Mouse (Mus musculus): ENCODE measurements around the gene Mnt.
"Not testable (repeated sequence)": the region's sequence is repeated elsewhere in the genome, so short reads cannot be mapped to it uniquely, and the experiment has no call there.

The Mnt gene

DNA sequence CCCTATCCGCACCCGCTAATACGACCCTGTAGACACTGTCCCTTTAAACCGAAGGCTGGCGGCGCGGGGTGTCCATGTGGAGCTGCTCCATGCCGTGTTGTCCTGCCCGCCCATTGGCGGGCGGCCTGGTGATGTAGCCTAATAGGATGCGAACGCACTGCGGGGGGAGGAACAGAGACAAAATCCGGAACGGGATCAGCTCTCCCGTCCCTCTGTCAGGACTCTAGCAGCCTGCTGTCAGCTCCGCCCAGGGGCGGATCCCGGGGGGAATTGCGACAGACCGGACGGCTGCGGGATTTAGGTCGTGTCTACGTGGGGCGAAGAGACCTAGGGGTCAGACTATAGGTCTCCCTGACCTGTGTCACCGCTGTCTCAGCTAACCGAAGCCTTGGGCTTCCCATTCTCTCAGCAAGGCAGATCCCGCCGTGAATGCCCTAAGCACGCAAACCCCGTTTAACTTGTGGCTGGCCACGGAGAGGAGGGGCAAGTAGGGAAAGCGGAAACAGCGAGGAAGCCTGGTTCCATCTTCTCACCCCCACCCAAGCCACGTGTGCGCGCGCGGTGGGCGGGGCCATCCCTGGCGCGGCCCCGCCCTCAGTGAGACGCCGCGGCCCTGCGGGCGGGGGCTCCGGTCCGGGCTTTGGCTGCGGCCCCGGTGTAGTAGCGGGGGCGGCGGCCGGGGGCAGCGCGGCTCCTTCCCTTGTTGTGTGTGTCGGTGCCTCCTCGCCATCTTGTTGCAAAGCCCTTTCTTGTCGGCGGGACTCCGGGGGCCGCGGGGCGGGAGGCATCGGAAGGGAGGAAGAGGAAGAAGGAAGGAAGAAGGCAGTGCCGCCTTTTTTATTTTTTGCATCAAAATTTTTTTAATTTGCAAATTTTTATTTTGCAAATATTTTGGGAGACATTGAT is at the start of gene Mnt:
Gene Mnt (plus strand): TSS at position 665 of the 906 bp plus-strand sequence.
- in situ Hi-C loops (cut with MboI; ENCODE audit: low sequenced_read_pairs): no loop called here

DNA sequence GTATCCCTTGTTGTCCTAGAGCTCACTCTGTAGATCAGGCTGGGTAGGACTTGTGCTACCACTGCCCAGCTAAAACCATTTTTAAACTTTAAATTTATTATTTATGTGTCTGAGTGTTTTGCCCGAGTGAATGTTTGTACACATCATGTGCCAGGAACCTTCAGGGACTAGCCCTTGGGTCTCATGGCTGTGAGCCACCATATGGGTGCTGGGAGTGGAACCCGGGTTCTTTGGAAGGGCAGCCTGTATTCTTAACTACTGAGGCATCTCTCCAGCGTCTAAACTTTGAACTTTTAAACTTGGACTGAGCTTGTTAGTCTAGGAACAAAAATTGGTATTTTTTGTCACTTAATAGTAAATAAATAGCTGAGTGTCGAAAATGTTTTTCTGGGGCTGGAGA is 37.8 kb upstream of the Mnt start:
- in situ Hi-C loops (cut with MboI; ENCODE audit: low sequenced_read_pairs): no loop called here

DNA sequence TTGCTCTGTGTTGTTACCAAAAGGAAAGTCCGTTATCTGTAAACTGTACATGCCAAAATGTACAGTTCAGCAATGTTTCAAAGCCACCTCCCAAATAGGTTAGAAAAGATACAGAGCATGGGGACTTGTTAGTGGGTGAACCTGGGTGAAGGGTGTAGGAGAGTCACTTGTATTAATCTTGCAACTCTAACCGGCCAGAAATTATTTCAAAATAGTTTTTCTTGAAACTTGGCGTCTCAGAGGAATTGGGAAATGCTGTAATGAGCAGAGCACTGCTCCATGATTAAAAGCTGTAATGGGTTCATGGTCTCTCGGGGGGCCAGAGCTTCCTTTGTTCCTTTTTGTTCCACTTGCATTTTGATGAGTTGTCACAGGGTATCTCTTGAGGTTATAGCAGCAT is 30.1 kb upstream of the Mnt start:
- in situ Hi-C loops (cut with MboI; ENCODE audit: low sequenced_read_pairs): no loop called here

- in situ Hi-C loops (cut with MboI; ENCODE audit: low sequenced_read_pairs): no loop called here
Measured at GRCm38 (mm10) chr11:74804081-74804627, 26.6 kb upstream of the Mnt start.

GRCm38 (mm10) chr11:74807246-74807882 is 23.4 kb upstream of the Mnt start:
- in situ Hi-C loops (cut with MboI; ENCODE audit: low sequenced_read_pairs): no loop called here

- in situ Hi-C loops (cut with MboI; ENCODE audit: low sequenced_read_pairs): no loop called here
Measured at GRCm38 (mm10) chr11:74808251-74808853, 22.4 kb upstream of the Mnt start.

GRCm38 (mm10) chr11:74810134-74810533 is 20.6 kb upstream of the Mnt start:
- in situ Hi-C loops (cut with MboI; ENCODE audit: low sequenced_read_pairs): no loop called here

- in situ Hi-C loops (cut with MboI; ENCODE audit: low sequenced_read_pairs): not testable (repeated sequence)
Measured at GRCm38 (mm10) chr11:74811027-74811426, 19.7 kb upstream of the Mnt start.

GRCm38 (mm10) chr11:74811538-74811937 is 19.2 kb upstream of the Mnt start:
- in situ Hi-C loops (cut with MboI; ENCODE audit: low sequenced_read_pairs): no loop called here

DNA sequence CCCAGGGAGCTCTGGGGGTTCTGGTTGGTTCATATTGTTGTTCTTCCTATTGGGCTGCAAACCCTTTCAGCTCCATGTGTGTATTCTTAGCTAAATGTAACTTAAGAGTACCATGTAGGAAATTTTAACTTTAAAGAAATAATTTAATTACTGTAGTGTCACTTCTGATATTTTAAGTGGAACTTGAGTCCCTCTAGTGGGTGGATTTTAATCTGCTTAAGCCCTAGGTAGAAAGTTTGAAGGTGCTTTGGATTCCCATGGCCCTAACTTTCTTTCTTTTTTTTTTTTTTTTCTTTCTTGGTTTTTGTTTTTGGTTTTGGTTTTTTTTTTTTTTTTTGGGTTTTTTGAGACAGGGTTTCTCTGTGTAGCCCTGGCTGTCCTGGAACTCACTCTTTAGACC is 14.9 kb upstream of the Mnt start:
- in situ Hi-C loops (cut with MboI; ENCODE audit: low sequenced_read_pairs): no loop called here

GRCm38 (mm10) chr11:74820921-74821320 is 9.8 kb upstream of the Mnt start:
- in situ Hi-C loops (cut with MboI; ENCODE audit: low sequenced_read_pairs): no loop called here

GRCm38 (mm10) chr11:74821463-74821862 is 9.3 kb upstream of the Mnt start:
- in situ Hi-C loops (cut with MboI; ENCODE audit: low sequenced_read_pairs): no loop called here

- in situ Hi-C loops (cut with MboI; ENCODE audit: low sequenced_read_pairs): no loop called here
Measured at GRCm38 (mm10) chr11:74822746-74823440, 7.8 kb upstream of the Mnt start.

DNA sequence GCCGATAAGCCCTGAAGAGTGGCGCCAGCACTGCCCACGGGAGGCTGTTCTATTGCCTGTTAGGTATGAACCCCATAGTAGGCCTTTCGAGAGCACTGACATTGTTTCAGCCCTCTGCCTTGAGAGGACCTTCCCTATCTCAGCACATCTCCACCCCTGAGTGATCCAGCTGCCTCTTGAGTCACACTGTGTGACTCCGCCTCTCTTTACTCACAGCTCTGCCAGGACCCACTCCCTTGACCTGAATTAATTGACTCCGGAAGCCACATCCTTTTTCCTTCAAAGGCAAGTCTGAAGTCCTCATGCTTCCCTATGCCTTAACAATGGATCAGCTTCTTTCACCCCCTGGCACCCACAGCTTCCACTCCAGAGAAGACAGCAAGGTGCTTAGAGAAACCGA is 4.6 kb upstream of the Mnt start:
- in situ Hi-C loops (cut with MboI; ENCODE audit: low sequenced_read_pairs): no loop called here

GRCm38 (mm10) chr11:74826702-74827101 is 4.0 kb upstream of the Mnt start:
- in situ Hi-C loops (cut with MboI; ENCODE audit: low sequenced_read_pairs): no loop called here

DNA sequence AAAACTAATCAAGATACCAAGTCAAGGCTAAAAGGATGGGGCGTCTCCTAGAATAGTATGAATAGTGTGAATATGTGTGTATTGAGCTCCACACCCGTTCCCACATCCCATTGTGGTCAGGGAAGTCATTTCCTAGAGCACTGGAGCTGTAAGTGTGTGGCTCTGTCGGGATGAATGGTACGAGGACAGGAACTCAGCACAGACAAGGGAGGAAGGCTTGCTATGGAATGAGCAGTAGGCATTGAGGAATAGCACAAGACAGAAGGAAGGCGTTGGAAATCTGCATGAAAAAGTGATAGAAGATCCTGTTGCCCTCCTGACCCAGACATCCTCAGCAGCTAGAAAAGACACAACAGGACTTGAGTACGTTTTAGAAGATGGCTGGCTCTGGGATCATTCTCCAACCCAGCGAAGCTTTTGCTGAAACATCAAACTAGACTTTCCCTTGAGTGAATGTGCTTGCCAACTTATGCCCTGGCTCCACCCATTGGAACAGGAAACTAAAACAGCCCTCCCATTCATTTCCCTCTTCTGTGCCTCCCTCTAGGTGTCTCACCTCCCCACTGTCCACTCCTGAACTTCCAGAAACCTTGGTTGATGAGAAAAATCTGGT is 2.8 kb upstream of the Mnt start:
- in situ Hi-C loops (cut with MboI; ENCODE audit: low sequenced_read_pairs): no loop called here

DNA sequence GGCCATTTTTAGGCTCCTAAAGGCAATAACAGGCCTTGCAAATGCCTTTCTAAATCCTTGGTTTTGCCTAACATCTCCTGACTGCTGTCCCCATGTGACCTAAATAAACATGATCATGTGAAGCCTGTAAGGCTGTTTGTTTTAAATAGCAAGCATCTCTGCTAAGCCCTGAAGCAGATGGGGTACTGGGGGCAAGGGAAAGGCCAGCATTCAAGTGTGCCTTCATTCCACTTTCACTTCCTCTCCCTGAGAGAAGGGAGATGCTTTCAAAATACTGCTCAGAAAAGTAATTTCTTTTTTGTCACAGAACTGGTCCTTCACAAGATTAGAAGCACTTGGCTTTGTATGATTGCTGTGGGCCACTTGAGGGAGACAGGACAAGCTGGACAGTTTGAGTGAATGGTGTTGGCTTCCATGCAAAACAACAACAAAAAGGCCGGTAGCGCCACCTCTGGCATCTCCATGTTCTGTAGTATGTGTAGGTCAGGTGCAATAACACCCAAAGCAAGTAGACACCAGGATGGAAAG is 2.3 kb upstream of the Mnt start:
- in situ Hi-C loops (cut with MboI; ENCODE audit: low sequenced_read_pairs): no loop called here

- in situ Hi-C loops (cut with MboI; ENCODE audit: low sequenced_read_pairs): no loop called here
Measured at GRCm38 (mm10) chr11:74828965-74829550, 1.7 kb upstream of the Mnt start.

DNA sequence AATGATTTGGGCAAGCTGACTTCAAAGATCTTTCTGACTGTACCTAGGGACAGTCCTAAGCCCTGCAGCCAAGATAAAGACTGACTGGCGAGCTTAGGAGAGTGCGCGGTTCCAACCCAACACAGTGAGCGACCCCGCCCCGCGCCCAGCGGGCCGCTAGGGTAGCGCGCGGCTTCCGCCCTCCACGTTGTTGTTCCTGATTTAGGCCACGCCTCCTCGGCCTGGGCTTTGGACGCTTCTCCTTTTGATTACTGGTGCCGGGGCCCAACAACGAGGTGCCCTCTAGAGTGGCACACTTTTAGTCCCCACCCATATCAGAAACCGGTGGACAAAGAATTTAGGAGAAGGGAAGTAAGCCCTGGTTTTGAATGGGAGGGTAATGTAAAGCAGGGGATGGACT is 908 bp upstream of the Mnt start:
- in situ Hi-C loops (cut with MboI; ENCODE audit: low sequenced_read_pairs): no loop called here

DNA sequence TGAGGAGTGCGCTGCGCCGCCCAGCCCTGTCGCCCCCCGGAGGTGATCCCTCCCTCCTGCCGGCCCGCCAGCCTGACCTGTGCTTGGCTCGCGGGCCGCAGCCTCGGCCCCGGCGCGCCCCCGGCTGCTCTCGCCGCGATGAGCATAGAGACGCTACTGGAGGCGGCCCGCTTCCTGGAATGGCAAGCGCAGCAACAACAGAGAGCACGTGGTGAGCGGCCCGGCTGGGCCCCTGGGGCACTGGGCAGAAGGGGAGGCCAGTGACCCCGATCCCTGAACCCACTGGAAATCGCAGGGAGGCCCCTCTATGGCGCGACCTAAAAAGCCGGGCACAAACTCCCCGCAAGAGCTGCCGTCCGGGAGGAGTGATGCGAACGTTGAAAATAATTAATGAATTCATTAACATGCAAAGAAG is 478 bp downstream of the Mnt start:
- in situ Hi-C loops (cut with MboI; ENCODE audit: low sequenced_read_pairs): no loop called here

Measured in CH12F3 (cell line).